Mouse (Mus musculus): ENCODE results near the gene Isg20l2.

The Isg20l2 gene

DNA sequence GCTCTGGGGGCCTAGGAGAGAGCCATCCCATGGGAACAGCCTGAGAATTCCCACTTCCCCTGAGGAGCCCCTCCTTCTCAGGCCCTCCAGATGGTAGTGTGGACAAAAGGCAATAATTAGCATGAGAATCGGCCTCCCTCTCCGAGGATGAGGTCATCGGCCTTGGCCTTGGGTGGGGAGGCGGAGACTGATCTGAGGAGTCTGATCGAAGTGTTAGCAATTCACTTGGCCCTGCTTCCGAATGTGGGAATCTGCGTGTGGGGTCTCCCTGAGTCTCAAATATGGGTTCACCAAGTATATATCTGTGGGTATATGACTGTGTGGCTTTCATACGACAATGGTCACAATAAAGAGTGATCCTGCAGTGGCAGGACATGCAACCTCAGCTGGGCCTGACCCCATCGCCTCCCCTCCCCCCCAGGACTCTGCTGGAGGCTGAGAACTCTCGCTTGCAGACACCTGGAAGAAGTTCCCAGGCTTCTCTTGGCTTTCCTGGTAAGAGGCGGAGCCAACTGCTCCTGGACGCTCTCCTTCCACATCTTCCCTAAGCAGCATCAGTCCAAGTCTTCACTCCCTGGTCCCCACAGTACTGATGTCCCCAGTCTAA is 44.4 kb downstream of the Isg20l2 start:
- peak; percentile 79 for DNase-seq (ENCODE audit: inconsistent ontology term)

DNA sequence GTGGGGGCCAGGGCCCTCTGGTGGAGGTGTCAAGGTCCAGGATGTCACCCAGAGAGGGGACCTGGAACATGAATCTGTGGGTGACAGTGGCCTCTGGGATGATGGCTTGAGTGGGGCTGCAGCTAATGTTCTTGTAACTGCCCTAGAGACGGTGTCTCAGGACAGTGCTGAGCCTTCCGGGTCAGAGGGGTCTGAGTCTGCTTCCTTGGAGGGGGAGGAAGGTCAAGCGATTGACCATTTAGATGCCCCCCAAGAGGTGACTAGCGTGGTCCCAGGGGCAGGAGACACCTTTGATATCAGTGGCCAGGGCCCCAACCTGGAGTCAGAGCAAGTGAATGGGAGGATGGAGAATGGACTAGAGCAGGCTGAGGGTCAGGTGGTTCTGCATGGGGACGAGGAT is 49.4 kb downstream of the Isg20l2 start:
- no peak for DNase-seq (ENCODE audit: inconsistent ontology term)

DNA sequence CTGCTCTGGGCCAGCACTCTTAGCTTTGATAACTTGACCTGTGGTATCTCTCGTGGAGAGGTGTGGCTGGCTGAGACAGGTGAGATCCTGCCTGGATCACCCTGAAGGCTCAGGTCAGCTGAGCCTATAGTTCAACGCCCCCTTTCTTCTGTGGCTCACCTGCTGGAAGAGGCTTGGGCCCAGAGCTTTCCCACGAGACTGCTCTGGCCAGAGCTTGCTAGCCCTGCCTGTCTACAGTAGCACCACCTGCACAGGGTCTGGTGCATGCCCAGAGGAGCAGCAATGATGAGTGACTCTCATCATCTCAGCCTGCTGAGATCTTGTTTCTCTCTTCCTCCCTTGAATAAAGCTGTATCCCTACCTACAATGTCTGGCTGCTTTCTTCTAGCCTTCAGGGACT is 50.0 kb downstream of the Isg20l2 start:
- DNase-seq (ENCODE audit: inconsistent ontology term) = no peak

DNA sequence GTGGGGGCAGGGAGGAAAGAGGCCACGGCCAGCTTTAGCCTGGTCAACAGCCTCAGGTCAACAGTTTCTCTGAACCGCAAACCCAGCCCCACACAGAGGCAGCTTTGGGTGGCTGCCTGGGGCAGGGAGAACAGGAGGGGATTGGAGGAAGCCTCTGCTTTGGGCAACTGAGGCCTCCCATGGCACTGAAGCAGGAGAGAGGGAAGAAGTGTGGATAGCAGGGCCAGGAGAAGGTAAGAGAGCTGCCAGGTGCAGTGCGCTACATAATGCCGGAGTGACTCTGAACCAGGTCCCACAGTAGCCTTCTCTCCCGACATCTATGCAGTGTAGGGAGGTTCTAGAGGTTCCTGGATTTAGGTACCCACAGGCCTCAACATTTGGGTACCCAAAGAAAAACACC is 50.6 kb downstream of the Isg20l2 start:
- no peak for DNase-seq (ENCODE audit: inconsistent ontology term)

DNA sequence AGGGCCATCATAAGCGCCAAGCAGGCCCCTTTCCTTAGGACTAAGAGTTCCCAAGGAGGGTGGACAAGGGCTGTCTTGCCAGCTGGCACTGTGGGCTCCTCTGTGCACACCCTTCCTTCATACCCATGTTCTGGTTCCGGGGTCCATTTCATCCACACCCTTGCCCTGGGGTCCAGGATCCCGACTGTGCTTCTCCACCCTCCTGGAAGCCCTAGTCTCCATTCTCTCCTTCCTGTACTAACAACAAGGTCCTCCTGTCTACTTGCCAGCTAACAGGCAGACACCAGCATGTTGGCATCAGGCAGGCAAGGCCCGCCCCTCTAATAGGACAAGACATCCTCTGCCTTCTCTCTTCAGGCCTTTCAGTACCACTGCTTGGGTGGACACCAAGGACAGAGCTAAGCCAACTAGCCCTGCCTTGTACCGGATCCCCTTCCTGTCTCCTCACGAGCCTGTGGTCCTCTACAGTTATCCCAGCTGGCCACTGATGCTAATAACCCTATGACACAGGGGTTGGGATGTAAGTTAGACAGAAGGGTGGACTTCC is 51.2 kb downstream of the Isg20l2 start:
- no peak for DNase-seq (ENCODE audit: inconsistent ontology term)

DNA sequence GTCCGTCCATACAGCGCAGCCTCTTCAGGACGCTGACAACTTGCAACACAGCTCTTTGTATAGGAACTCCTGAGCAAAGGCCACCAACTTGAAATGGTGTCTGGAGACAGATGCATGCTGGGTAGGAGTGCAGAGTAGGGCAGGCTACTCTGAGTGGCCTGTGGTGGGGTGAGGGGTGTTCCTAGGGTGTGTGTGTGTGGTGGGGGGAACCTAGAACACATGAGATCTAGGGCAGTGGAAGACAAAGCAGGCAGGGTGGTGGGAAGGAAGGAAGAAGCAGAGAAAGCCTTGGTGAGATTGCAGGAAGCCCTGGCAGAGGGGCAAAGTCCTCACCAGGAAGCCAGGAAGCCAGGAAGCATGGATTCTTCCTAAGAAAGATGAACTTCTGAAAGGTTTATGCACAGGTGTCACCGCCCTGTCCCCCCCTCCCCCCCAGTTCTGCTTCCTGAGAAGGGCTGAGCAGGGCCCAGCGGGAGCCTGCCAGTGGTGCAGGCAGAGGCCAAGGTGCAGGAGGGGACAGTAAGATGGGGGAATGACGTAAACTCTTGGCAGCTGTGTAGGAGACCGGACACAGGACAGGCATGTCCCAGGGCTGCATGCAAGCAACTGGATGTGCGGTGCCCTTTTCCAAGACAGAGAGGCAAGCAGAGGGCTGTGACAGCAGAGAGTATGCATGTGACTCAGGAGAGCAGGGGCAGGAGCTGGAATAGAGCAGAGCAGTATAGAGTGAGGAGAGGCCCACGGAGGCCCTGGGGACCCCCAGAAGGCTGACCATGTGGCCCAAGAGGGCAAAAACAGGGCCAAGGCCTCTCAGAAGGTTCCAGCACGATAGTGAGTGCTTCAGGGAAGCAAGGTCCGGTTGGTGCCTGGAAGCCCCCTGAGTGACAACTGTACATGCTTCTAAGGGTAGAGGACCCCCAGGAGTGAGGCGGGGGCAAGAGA is 52.1 kb downstream of the Isg20l2 start:
- DNase-seq (ENCODE audit: inconsistent ontology term) = no peak

DNA sequence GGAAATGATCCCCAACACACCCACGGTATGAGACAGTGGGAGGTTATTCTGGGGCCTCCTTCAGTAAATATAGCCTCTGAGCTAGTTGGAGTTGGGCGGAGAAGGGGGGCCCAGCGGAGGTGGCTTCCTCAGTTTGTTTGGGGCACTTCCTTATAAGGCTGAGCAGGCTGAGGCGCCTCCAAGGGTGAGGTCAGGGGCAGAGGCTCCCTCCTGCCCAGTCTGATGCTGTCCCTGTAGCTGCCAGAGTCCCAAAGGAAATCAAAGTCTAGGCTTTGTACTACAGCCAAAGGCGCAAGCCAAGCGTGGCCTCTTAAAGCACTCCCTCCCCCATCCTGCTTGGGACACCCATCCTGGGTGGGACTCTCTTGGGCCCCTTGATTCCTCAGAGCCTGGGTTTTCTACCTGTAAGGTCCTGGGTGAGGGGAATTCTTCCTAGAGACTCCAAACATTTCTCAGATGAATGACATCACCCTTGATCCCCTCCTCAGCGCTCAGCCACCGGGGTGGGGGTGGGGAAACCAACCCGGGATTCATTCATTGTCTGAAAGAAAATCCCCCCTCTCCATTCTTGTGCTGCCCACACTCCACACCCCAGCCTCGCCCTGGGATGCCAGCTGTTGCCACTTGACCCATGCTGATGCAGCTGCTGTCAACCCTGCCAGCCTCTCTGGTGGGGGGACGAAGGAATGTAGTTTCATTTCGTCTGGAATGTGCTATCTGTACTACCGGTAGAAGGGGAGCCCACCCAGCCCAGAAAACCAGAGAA is 52.9 kb downstream of the Isg20l2 start:
- peak; percentile 65 for DNase-seq (ENCODE audit: inconsistent ontology term)

DNA sequence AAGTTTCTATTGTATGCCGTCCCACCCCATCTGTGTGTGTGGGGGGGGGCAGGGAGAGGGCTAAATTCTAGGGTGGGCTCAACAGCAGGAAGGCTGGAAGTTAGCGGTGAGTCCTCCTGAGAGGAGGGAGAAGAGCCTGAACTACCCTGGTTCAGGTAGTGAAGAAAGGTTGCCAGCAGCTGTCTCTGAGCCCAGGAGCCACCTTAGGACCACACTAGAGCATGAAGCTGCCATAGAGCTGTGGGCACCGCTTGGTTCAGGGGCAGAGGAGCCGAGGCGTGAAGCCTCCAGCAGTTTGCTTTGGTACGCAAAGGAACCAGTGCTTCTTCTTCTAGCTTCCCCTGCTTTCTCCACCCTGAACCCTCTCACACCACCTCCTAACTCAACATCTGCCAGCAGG is 53.5 kb downstream of the Isg20l2 start:
- no peak for DNase-seq (ENCODE audit: inconsistent ontology term)

DNA sequence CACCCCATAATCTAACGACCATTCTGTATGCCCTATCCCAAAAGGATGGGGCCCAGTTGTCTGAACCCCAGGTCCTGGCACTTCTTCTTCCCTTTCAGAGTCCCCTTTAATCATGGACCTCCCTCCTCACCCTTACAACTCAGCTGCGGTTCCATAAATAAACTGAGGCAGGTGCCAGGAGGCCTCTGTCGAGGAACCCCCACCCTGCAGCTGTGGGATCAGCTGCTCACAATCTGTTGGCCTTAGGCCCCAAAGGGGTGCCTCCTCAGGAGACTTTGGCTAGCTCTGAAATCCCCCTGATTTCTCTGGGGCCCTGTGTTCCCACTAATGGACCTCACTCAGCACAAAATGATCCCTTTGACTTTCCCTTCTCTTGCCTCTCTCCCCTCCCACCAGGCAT is 54.0 kb downstream of the Isg20l2 start:
- DNase-seq (ENCODE audit: inconsistent ontology term) = no peak

DNA sequence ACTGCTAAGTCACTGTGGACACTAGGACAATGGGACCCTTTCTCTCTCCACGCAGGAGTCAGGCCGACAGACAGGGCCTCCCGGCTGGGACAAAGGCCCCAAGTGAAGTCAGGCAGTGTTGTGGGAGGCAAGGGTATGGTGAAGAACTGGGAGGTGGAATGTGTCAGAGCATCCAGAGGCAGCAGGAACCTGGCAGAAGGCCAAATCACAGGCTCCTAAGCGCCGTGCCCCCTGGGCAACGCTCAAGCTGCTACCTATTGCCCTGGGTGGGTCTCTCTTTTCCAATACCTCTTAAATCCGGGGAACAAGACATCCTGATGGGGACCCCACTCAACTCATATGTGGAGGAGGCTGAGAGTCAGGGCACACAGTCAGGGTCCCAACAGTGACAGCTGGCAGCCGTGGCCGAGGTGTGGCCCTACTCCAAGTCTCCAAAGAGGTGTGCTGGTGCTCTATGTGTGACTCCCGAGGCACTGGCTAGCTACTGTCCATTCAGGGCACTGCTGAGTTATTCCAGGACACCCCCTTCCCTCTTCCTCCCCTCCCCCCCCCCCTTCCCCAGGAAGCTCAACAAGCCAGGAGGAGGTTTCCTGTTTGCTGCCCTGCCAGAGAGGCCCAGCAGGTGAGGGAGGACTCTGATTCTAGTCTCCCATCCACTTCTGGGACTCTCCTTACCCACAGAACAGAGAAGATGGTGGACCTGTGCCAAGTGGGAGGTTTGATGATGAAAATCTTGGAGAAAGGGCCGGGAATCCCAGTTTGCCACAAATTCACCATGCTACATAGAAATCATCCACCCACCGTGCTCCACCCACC is 55.6 kb downstream of the Isg20l2 start:
- peak; percentile 87 for DNase-seq (ENCODE audit: inconsistent ontology term)

DNA sequence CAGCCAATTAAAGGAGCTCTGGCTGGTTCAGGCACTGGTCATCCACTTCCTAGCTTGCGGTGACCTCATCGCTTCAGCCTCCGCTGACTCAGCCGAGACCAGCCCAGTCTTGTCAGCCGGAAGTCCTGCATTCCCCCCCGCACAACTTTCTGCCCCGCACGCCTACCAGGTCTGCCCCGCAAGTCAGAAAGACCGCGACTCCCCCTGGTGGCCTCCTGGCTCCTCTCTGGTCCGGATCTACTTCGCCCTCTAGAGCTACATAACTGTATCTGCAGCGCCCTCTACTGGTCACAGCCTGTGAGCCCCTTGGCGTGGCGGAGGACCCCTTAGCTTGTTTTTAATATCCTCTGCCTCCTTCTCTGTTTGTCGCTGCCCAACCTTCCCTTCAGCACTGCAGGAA is 56.8 kb downstream of the Isg20l2 start:
- peak; percentile 99 for DNase-seq (ENCODE audit: inconsistent ontology term)

DNA sequence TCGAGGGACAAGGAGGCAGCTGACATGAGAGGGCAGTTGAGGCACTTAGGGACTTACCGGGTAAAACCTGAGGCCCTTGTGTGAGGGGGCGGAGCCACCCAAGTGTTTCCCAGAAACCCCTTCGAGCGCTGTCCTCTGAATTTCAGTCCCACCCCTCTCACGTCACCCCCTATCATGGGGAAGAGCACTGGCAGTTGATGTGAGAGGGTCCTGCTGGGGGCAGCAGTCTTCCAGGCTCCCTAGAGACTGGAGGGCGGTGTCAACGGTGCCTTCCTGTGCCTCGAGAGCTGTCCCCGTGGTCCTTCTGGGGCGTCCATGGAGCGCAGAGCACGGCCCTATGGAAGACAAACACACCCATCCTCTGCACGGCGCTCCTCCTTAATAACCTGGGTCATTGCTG is 57.5 kb downstream of the Isg20l2 start:
- peak; percentile 76 for DNase-seq (ENCODE audit: inconsistent ontology term)

DNA sequence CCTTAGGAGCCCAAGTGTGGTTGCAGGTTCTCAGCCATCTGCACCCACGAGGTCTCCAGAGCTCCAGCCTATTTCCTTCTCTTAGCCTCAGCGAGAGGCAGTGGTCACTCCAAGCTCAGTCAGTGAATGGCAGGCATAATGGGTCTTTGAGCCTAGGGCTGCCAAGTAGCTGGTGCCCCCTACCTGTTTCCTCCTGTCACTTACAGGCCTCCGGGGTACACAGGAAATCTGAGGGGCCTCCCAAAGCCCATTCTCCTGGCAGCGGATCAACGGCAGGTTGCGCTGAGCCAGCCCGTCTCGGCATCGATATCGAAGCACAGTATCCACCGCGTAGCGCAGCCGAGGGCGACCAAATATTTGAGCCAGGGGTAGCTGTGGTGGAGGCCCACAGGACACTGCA is 58.0 kb downstream of the Isg20l2 start:
- no peak for DNase-seq (ENCODE audit: inconsistent ontology term)

DNA sequence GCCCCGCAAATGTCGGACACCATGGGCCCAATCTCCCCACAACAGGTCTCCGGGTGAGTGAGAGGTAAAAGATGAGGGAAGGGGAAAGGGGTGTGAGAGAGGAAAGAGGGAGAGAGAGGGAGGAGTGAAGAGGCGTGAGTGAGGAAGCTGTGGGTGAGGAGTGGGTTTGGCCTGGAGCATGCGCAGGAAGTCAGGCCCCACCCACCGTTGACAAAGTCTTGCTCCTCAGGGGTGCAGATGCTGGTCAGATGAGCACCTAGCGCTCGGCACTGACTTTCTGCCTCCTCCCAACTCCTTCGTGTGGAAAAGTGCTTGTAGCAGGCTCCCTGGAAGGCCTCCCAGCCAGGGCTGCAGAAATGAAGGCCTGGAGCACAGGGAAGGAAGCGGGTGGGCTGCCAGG is 59.8 kb downstream of the Isg20l2 start:
- DNase-seq (ENCODE audit: inconsistent ontology term) = no peak
